Mouse (Mus musculus): ENCODE measurements at regions not wholly inside any gene's neighbourhood (a gene's known extent, or its start where the extent isn't known, plus 50 kb on each side); places are given as distances from the start of the nearest gene placed in this dataset.

GRCm38 (mm10) chr13:85848276-85848675 lies 198.4 kb downstream of the Cox7c start:
- TF ChIP-seq POLR2A (IDR thresholded peaks at IDR 0.05; ENCODE audit: low read depth, low read length) (no peak), CTCF (conservative IDR thresholded peaks at IDR 0.05; ENCODE audit: insufficient read depth, insufficient read length, low read depth, low read length) (no peak)

Measured in kidney, adult 2 months (tissue).